Mouse (Mus musculus) CD4-positive helper T cell, adult 2 months (primary cell): ENCODE results near the gene Gipc2.

Experiments
- DNase-seq: peaks from one replicate; pipeline ENCODE4 v3.0.0-alpha.2; 2012; ENCODE audit warnings: low read depth, missing footprints, low spot score

The Gipc2 gene

GRCm38 (mm10) chr3:152119987-152120386 is 46.0 kb downstream of the Gipc2 start:
- DNase-seq, result no peak

GRCm38 (mm10) chr3:152117941-152118340 is 48.1 kb downstream of the Gipc2 start:
- DNase-seq, result no peak

GRCm38 (mm10) chr3:152116140-152116539 is 49.9 kb downstream of the Gipc2 start:
- DNase-seq, result no peak

GRCm38 (mm10) chr3:152114786-152115185 is 51.2 kb downstream of the Gipc2 start:
- DNase-seq, result no peak

GRCm38 (mm10) chr3:152114222-152114621 is 51.8 kb downstream of the Gipc2 start:
- no peak for DNase-seq

DNA sequence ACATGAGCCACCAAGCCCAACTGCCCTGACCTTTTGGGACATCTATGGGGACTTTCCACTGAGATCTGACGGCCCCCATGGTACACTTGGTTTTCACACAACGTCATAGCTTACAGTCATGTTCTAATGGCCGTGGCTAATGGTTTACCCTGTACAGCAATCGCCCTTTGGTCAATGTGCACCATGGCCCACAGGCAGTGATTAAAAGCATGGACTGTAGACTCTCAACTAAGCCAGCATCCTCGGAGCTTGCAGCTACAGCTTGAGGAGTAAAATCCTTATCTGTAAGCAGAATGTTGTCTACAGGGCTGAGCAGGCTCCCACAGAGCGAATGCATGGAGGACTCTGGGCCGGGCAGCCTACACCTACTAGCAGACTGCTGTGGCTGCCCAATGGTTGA is 52.5 kb downstream of the Gipc2 start:
- DNase-seq, result no peak

- DNase-seq, result no peak
Observed at GRCm38 (mm10) chr3:152112664-152113063, 53.4 kb downstream of the Gipc2 start.

DNA sequence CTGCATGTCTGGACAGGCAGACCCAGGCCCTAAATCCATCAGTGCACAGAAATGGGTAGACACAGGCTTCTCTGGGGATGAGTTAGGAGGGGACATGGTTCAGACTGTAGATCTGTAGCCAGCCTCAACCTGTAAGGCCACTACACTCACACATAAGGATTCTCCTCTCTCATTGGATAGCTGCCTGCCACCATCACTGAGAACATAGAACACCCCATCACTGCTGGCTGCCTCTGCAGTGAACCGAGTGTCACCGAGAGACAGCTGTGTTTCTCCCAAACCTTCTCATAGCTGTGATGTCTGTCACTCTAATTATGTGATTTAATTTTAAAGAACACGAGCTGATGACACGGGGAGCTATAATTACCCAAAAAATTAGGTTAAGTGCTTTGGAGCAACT is 54.5 kb downstream of the Gipc2 start:
- DNase-seq, result no peak

DNA sequence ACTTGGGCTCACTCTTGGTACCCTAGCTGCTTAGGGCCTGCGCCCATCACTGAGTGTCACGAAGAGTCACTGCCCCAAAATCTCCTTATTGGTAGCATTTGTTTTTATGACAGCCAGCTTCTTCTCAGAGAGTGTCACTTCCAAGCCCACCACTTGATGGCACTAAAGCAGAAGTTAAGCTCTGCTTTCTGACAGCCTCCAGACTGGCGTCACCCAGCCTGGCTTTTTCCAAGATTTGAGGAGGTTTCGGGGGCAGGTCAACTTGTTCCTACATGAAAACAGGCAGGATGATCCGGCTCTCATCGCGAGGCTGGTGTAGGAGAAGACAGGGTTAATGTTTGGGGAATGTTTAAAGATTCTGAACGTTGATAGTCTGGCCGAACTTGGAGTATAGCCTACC is 54.9 kb downstream of the Gipc2 start:
- peak; percentile 39 for DNase-seq

DNA sequence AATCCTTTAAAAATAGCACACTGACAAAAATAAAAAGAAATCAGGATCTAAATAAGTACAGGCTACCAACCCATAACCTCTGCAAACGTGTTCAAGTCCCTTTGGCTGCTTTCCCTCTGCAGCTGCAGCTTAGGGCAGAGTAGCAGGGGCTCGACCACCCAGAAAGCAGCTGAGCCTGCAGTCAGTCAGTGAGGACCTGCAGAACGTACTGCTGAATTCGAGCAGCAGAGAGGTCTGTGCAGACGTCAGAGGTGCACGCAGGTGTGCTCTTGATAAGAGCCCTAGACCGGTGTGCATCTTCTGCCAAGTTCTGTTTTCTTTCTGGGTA is 56.8 kb downstream of the Gipc2 start:
- DNase-seq, result no peak

GRCm38 (mm10) chr3:152108560-152109259 is 57.3 kb downstream of the Gipc2 start:
- no peak for DNase-seq

- DNase-seq, result no peak
Observed at GRCm38 (mm10) chr3:152108003-152108395, 58.0 kb downstream of the Gipc2 start.

- no peak for DNase-seq
Observed at GRCm38 (mm10) chr3:152107149-152108002, 58.7 kb downstream of the Gipc2 start.

- DNase-seq, result no peak
Observed at GRCm38 (mm10) chr3:152106225-152107148, 59.5 kb downstream of the Gipc2 start.

DNA sequence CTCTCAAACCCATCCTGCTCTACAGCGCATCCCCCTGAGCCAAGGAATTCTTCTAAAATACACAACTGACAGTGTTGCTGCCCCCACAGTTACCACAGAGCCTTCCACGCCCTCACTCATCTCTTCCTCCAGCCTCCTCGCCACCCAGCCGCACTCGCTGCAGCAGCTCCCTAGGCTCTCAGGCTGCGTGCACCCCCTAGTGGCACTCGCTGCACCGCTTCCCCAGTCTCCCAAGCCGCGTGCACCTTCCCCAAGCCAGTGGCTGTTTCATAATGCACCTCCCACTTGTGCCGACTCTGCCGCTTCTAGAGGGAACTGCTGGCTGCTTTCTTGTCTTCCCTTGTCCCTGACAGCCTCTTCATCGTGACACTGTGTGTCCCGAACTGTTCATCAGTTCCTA is 60.7 kb downstream of the Gipc2 start:
- peak; percentile 41 for DNase-seq

- no peak for DNase-seq
Observed at GRCm38 (mm10) chr3:152103381-152103780, 62.6 kb downstream of the Gipc2 start.

GRCm38 (mm10) chr3:152101459-152101858 is 64.6 kb downstream of the Gipc2 start:
- no peak for DNase-seq

DNA sequence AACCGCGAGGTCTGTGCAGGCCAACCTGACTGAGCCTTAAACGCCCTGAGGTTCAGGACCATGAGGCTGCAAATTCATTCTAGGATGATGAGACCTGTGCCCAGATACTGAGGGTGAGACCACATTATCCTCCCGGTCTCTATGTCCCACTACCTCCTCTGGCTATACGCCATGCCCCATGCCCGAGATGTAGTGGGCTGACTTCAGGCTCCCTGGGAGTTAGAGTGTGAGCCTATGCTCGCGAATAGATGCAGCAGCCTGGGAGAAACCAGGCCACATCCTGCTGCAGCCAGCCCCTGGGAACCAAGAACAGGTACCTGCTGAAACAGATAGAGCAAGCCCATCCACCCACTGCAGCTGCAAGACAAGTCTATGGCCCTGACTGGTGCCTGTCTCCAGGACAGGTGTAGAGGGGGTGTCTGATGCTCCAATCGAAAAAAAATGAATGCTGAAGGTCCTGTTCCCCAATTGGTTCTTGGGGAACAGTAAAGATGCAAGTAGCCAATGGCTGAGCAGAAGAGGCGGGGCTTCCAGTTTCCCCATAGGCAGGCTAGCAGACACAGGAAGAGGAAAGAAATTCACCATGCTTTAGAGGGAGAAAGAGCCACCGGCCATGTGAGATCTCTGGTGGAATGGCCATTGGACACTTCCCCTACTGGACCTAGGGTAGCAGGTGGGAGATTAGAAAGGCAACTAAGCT is 65.8 kb downstream of the Gipc2 start:
- no peak for DNase-seq

DNA sequence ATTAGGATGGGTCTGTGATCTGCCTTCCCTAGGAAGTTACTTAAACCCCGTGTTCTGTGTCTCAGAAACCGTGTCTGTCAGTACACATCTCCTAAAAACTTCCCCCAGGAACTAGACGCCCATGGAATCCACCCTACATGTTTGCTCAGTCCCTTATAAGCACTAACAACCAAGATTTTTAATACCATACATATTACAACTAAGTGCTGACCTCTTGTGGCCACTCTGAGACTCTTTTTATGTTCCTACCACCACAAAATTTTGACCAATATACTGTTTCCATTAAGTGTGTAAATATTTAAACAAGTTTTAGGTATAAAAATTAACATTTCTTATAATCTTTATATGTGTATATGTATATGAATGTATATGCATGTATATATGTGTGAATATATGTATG is 71.0 kb downstream of the Gipc2 start:
- DNase-seq, result no peak

DNA sequence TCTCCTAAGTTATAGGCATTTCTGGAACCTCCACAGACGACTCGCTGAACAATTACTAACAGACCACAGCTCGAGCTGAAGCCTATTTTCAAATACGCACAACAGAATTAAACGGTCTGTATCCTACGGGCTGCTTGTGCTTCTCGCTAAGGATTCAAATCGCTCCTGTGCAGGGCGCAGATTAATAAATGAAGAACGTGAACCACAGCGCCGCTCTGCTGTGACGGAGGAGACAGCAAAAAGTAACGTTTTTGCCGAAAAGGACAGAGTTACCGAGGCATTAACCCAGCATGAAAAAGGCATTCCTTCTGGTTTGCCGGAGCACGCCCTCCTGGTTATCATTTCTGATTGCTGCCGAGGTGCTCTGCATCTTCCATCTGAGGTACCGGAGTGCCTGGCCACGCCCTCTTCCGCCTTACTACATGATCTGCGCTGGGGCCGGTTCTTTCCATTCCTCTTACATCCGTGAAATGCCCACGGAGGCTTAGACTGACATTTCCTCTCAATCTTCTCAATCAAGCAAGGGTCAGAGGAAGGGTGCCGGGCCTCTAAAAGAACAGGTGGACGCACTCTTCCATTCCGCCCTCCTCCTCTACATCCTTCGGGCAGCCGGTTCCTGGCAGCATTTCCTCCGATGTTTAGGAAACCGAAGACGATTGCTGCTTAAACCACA is 73.5 kb downstream of the Gipc2 start:
- peak; percentile 57 for DNase-seq

GRCm38 (mm10) chr3:152089178-152089577 is 76.9 kb downstream of the Gipc2 start:
- peak; percentile 33 for DNase-seq
